Mouse (Mus musculus) neural tube, embryonic 13.5 days (tissue): ENCODE data around the gene Gm20721. TPM values are rescaled to one million over a fixed set of nuclear protein-coding genes. Genes with fewer than 3 reads are reported as not detected.
A peak's percentile ranks its signal among the peaks of the same experiment; 100 is the strongest.
"Not testable (repeated sequence)": the region's sequence is repeated elsewhere in the genome, so short reads cannot be mapped to it uniquely, and the experiment has no call there.

Experiments
- ATAC-seq: fragments of 200-750 bp; cut with Nextera tagmentation; 2 replicates; pipeline ENCODE4 v1.8.0; 2017; ENCODE audit warnings: low read depth, mild to moderate bottlenecking, moderate TSS enrichment, moderate library complexity
- H3K27ac ChIP-seq: fragments of 300-500 bp; sonication (generic); replicated peaks from 2 replicates; pipeline ENCODE4 v1.5.1; 2015; ENCODE audit warnings: moderate library complexity, mild to moderate bottlenecking, inconsistent platforms
- H3K27me3 ChIP-seq: fragments of 300-500 bp; sonication (generic); 2 replicates; pipeline ENCODE4 v1.6.1; 2015; ENCODE audit warnings: mild to moderate bottlenecking, inconsistent platforms
- H3K36me3 ChIP-seq: fragments of 300-500 bp; sonication (generic); 2 replicates; pipeline ENCODE4 v1.6.1; 2015; ENCODE audit warnings: mild to moderate bottlenecking, inconsistent platforms
- H3K4me1 ChIP-seq: fragments of 300-500 bp; sonication (generic); replicated peaks from 2 replicates; pipeline ENCODE4 v1.6.1; 2015; ENCODE audit warnings: inconsistent platforms
- H3K4me2 ChIP-seq: fragments of 300-500 bp; sonication (generic); 2 replicates; pipeline ENCODE4 v1.6.1; 2015; ENCODE audit warnings: inconsistent platforms, mild to moderate bottlenecking, moderate library complexity
- H3K4me3 ChIP-seq: fragments of 300-500 bp; sonication (generic); 2 replicates; pipeline ENCODE4 v1.5.1; 2015; ENCODE audit warnings: mild to moderate bottlenecking, inconsistent platforms
- H3K9ac ChIP-seq: fragments of 300-500 bp; sonication (generic); 2 replicates; pipeline ENCODE4 v1.6.1; 2015; ENCODE audit warnings: moderate library complexity, mild to moderate bottlenecking, inconsistent platforms
- H3K9me3 ChIP-seq: fragments of 300-500 bp; sonication (generic); 2 replicates; pipeline ENCODE4 v1.6.1; 2016; ENCODE audit warnings: inconsistent platforms
- WGBS: fragments of 180-500 bp; shearing (Covaris S2); methylation state at CpG from one replicate; pipeline ENCODE4 v1.1.7; 2015; 5-methylcytosine and 5-hydroxymethylcytosine counted together
- polyA plus RNA-seq: library from polyadenylated mRNA; unstranded; fragments of >200 nt; fragmentation: Nextera tagmentation; extraction: Ambion mirVana; gene quantifications from 2 replicates; pipeline ENCODE4 v1.2.1, GENCODE M21; 2015

Gene Gm20721
- polyA plus RNA-seq, 1 experiment from 2014 or later: 14.3 TPM

- Histone ChIP-seq H3K36me3 (no peaks in the 10 kb centered on the region), H3K4me3 (peak overlapping the region; percentile 98), H3K9me3 (no peaks in the 10 kb centered on the region), H3K27me3 (no peaks in the 10 kb centered on the region), H3K4me2 (peak overlapping the region; percentile 71), H3K27ac (peak overlapping the region; percentile 100), H3K9ac (peak overlapping the region; percentile 100), H3K4me1 (peaks cover 46% of the 10 kb centered on the region)
- WGBS: 50% methylated on average over 58 of the region's 58 CpGs
- ATAC-seq: peak; percentile 6; the same call in 1 of the 2 replicates
These were observed 17.4 kb downstream of the Gm20721 start for GRCm38 (mm10) chr2:174328926-174329662.

- H3K9me3 ChIP-seq: no peaks in the 10 kb centered on the region
- H3K27me3 ChIP-seq: no peaks in the 10 kb centered on the region
- H3K4me2 ChIP-seq: peak overlapping the region; percentile 71
- H3K4me1 ChIP-seq: peaks cover 39% of the 10 kb centered on the region
- peak overlapping the region; percentile 100 for H3K9ac ChIP-seq
- peak overlapping the region; percentile 98 for H3K4me3 ChIP-seq
- 44% methylated on average over 46 of the region's 46 CpGs for WGBS
- H3K27ac ChIP-seq: peak overlapping the region; percentile 100
- ATAC-seq: no peak
- H3K36me3 ChIP-seq: no peaks in the 10 kb centered on the region
These were observed 18.1 kb downstream of the Gm20721 start for GRCm38 (mm10) chr2:174328358-174328905.

GRCm38 (mm10) chr2:174327295-174327981 lies 19.1 kb downstream of the Gm20721 start:
- Histone ChIP-seq H3K9ac (peak overlapping the region; percentile 100), H3K36me3 (no peaks in the 10 kb centered on the region), H3K4me1 (peaks cover 30% of the 10 kb centered on the region), H3K9me3 (no peaks in the 10 kb centered on the region), H3K4me3 (peak overlapping the region; percentile 98), H3K27me3 (no peaks in the 10 kb centered on the region), H3K4me2 (peak overlapping the region; percentile 71), H3K27ac (peak overlapping the region; percentile 61)
- 42% methylated on average over 64 of the region's 64 CpGs for WGBS
- peak; percentile 66 for ATAC-seq

GRCm38 (mm10) chr2:174326481-174326880 lies 20.0 kb downstream of the Gm20721 start:
- Histone ChIP-seq H3K4me2 (peak overlapping the region; percentile 71), H3K4me3 (peak overlapping the region; percentile 98), H3K27ac (no peak overlapping the region), H3K9me3 (no peaks in the 10 kb centered on the region), H3K4me1 (peaks cover 20% of the 10 kb centered on the region), H3K36me3 (no peaks in the 10 kb centered on the region), H3K27me3 (no peaks in the 10 kb centered on the region), H3K9ac (peak overlapping the region; percentile 100; the same call in 1 of the 2 replicates)
- ATAC-seq: no peak
- WGBS: 66% methylated on average over 8 of the region's 8 CpGs

- 63% methylated on average over 4 of the region's 4 CpGs for WGBS
- ATAC-seq: no peak
- Histone ChIP-seq H3K9ac (no peak overlapping the region), H3K27me3 (no peaks in the 10 kb centered on the region), H3K9me3 (no peaks in the 10 kb centered on the region), H3K4me3 (no peak overlapping the region; the same call in 1 of the 2 replicates), H3K4me2 (no peak overlapping the region), H3K27ac (no peak overlapping the region), H3K36me3 (no peaks in the 10 kb centered on the region), H3K4me1 (peaks cover 17% of the 10 kb centered on the region)
These were observed 20.5 kb downstream of the Gm20721 start for GRCm38 (mm10) chr2:174325989-174326388.

- no peak overlapping the region for H3K27ac ChIP-seq
- peaks cover 12% of the 10 kb centered on the region; the same call in 1 of the 2 replicates for H3K4me1 ChIP-seq
- ATAC-seq: no peak
- H3K36me3 ChIP-seq: no peaks in the 10 kb centered on the region
- no peak overlapping the region for H3K4me3 ChIP-seq
- no peak overlapping the region for H3K4me2 ChIP-seq
- no peaks in the 10 kb centered on the region for H3K9me3 ChIP-seq
- no peaks in the 10 kb centered on the region for H3K27me3 ChIP-seq
- WGBS: 91% methylated on average over 9 of the region's 9 CpGs
- no peak overlapping the region for H3K9ac ChIP-seq
These were observed 29.9 kb downstream of the Gm20721 start for GRCm38 (mm10) chr2:174316661-174317060.

- not testable (repeated sequence) for ATAC-seq, H3K4me2 ChIP-seq, H3K9me3 ChIP-seq, H3K27ac ChIP-seq, H3K9ac ChIP-seq, H3K36me3 ChIP-seq, H3K27me3 ChIP-seq, H3K4me3 ChIP-seq
- H3K4me1 ChIP-seq: peaks cover 12% of the 10 kb centered on the region
These were observed 31.1 kb downstream of the Gm20721 start for GRCm38 (mm10) chr2:174315445-174315844.

GRCm38 (mm10) chr2:174312661-174313060 lies 33.9 kb downstream of the Gm20721 start:
- Histone ChIP-seq H3K9me3 (no peaks in the 10 kb centered on the region), H3K4me3 (no peak overlapping the region), H3K4me2 (no peak overlapping the region), H3K27me3 (no peaks in the 10 kb centered on the region), H3K27ac (no peak overlapping the region), H3K4me1 (peaks cover 8% of the 10 kb centered on the region), H3K36me3 (no peaks in the 10 kb centered on the region), H3K9ac (no peak overlapping the region)
- 82% methylated on average over 2 of the region's 2 CpGs for WGBS
- ATAC-seq: 0 out of 2 replicates have a peak, but pooled peaks have one; percentile 5

- Histone ChIP-seq H3K4me1 (peaks cover 3% of the 10 kb centered on the region), H3K36me3 (no peaks in the 10 kb centered on the region), H3K27ac (no peak overlapping the region), H3K27me3 (no peaks in the 10 kb centered on the region), H3K4me3 (no peak overlapping the region), H3K9me3 (no peaks in the 10 kb centered on the region), H3K4me2 (no peak overlapping the region), H3K9ac (no peak overlapping the region)
- WGBS: 41% methylated on average over 4 of the region's 4 CpGs
- ATAC-seq: peak; percentile 82
These were observed 34.3 kb downstream of the Gm20721 start for GRCm38 (mm10) chr2:174312118-174312647.

GRCm38 (mm10) chr2:174311613-174312012 lies 34.9 kb downstream of the Gm20721 start:
- H3K36me3 ChIP-seq: no peaks in the 10 kb centered on the region
- H3K9me3 ChIP-seq: no peaks in the 10 kb centered on the region
- no peaks in the 10 kb centered on the region for H3K27me3 ChIP-seq
- ATAC-seq: 0 out of 2 replicates have a peak, but pooled peaks have one; percentile 14
- no peak overlapping the region for H3K27ac ChIP-seq
- no peak overlapping the region for H3K4me3 ChIP-seq
- WGBS: 44% methylated on average over 1 of the region's 1 CpGs
- no peaks in the 10 kb centered on the region; the same call in 1 of the 2 replicates for H3K4me1 ChIP-seq
- H3K4me2 ChIP-seq: no peak overlapping the region
- no peak overlapping the region; the same call in 1 of the 2 replicates for H3K9ac ChIP-seq

- Histone ChIP-seq H3K4me3 (no peak overlapping the region), H3K9ac (no peak overlapping the region), H3K4me1 (no peaks in the 10 kb centered on the region; the same call in 1 of the 2 replicates), H3K27me3 (no peaks in the 10 kb centered on the region), H3K36me3 (no peaks in the 10 kb centered on the region), H3K4me2 (no peak overlapping the region), H3K27ac (no peak overlapping the region), H3K9me3 (no peaks in the 10 kb centered on the region)
- 11% methylated on average over 7 of the region's 7 CpGs for WGBS
- ATAC-seq: peak; percentile 73
These were observed 35.5 kb downstream of the Gm20721 start for GRCm38 (mm10) chr2:174310913-174311514.
